Mouse (Mus musculus) adrenal gland, postnatal 10 days (tissue): ENCODE results near the gene Ipo9. TPM values are rescaled to one million over a fixed set of nuclear protein-coding genes. Genes with fewer than 3 reads are reported as not detected.

ENCODE experiments used
- DNase-seq: peaks from one replicate; pipeline ENCODE4 v3.0.0; 2021; ENCODE audit warnings: mixed read lengths
- microRNA-seq: library from miRNA; unstranded; fragments of <30 nt; microRNA quantifications from one replicate; pipeline ENCODE4 v1.2.0, GENCODE M21; 2021
- total RNA-seq, 2 experiments: library from RNA; stranded (reverse); gene quantifications; 2 replicates each; pipeline ENCODE4 v1.2.3; 2021

The Ipo9 gene
- total RNA-seq, 2 experiments from 2014 or later = 80.6 to 113 TPM

GRCm38 (mm10) chr1:135368245-135368644 lies 62.1 kb downstream of the Ipo9 start:
- DNase-seq = peak; percentile 90

DNA sequence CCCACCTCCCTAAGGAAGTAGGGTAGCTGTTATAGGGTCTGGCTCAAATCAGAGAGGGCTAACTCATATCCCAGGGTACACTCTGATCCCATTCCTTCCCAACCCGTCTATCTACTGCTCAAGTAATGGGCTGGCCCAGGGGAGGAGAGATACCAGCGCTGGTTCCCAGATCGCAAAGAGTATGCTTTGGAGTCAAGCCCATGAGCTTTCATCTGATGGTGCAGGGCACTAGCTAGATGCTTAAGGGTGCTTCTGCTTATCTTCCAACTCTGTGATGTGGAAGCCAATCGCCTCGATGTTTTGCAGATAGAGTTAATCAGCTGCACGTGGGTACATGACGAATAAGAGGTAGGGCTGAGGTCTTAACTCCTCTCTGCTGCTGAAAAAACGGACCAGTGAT lies 62.7 kb downstream of the Ipo9 start:
- no peak for DNase-seq

- peak; percentile 54 for DNase-seq
These were observed 63.3 kb downstream of the Ipo9 start for GRCm38 (mm10) chr1:135367005-135367404.

GRCm38 (mm10) chr1:135366380-135366779 lies 63.9 kb downstream of the Ipo9 start:
- DNase-seq = no peak

- no peak for DNase-seq
These were observed 66.9 kb downstream of the Ipo9 start for GRCm38 (mm10) chr1:135363446-135363845.

- no peak for DNase-seq
These were observed 68.2 kb downstream of the Ipo9 start for GRCm38 (mm10) chr1:135362115-135362514.

- no peak for DNase-seq
These were observed 68.8 kb downstream of the Ipo9 start for GRCm38 (mm10) chr1:135361491-135361890.

GRCm38 (mm10) chr1:135359071-135359470 lies 71.2 kb downstream of the Ipo9 start:
- DNase-seq = no peak

DNA sequence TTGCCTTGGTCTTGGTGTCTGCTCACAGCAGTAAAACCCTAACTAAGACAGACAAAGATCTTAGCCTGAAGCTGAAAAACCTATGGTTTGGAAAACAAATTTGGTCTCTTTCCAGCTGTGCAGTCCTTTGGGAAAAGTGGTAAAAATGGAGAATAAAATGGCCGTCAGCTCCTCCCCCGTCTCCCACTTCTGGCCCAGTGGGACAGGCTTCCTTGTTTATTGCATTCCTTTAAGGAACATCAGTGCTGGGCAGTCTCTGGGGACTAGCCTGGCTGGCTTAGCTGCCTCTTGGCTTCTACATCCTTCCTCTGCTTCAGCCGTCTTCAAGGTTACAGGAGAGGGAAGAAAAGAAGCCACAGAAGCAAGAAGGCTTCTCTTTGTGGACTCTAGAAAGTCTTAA lies 78.3 kb downstream of the Ipo9 start:
- peak; percentile 72 for DNase-seq

DNA sequence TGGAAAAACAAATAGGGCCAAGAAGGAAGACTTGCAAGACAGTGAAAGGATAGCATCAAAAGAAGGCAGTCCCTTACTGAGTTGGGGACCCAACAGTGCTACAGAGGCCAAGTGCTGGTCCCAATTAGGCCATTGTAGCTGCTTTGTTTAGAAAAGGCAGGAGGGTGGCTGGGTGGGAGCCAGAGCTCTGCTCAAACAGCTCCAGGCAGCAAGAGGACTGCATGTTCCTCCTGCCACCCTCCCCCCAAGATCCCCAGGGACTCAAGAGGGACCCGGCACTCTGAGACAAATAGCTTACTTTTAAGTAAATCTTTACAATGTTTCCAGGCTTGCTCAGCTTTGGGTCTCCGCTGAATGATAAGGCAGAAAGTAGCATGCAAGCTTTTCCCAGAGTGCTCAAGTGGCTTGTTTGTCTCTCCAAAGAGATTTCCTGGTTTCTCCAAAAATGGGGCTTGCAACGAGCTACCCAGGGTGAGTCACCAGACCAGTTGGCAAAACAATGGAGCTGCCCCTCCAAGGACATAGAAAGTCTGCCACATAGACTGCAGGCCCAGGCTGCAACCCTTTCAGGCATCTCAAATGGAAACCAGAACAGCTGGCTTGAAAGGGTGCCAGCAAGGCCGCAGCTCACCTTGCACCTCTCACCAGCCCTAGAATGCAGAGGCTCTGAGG lies 82.7 kb downstream of the Ipo9 start:
- peak; percentile 64 for DNase-seq

- no peak for DNase-seq
These were observed 83.4 kb downstream of the Ipo9 start for GRCm38 (mm10) chr1:135346891-135347290.

- DNase-seq = no peak
These were observed 86.3 kb downstream of the Ipo9 start for GRCm38 (mm10) chr1:135344026-135344425.

DNA sequence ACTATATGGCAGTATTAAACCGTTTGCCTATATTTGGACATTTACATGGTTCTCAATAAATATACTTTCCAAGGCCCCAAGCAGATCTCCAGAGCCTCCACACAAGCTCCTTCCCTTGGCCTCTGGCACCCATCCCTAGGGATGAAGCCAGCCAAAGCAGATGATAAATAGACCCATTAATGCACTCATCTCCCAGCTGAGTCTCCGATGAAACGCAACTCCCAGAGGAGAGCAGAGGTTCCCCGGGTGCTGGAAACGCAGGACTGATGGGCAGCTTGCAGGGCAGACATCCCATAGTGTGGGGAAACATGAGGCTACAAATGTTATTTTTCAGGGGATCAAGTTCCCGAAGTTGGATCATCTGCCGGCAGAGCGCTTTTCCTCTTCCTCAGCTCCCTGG lies 88.4 kb downstream of the Ipo9 start:
- no peak for DNase-seq

Small RNA genes within 50 kb of the gene (microRNA-seq; reads per million reads assigned to microRNA genes)
- not detected for gene Mir1231

Other genes starting within 250 kb of the Ipo9 start
- under 1 TPM; 0.21 to 0.39 TPM for gene Elf3, start 171.9 kb downstream of the Ipo9 start, total RNA-seq
- gene Rnpep, start 146.4 kb downstream of the Ipo9 start, total RNA-seq = 10 to 100 TPM; 40.0 to 56.1 TPM
- gene Timm17a, start 116.7 kb downstream of the Ipo9 start, total RNA-seq = 100 to 1,000 TPM; 277 to 292 TPM
- 1 to 10 TPM; 1.7 to 3.8 TPM for gene Lmod1, start 105.7 kb downstream of the Ipo9 start, total RNA-seq
- gene Shisa4, start 55.3 kb downstream of the Ipo9 start, total RNA-seq = 10 to 100 TPM; 13.9 to 31.8 TPM
- 10 to 100 TPM; 20.8 to 35.2 TPM for gene Nav1, start 176.8 kb upstream of the Ipo9 start, total RNA-seq